Mouse (Mus musculus) bone marrow, adult 2 months (tissue): ENCODE results near the gene Efna3. TPM values are rescaled to one million over a fixed set of nuclear protein-coding genes. Genes with fewer than 3 reads are reported as not detected.

ENCODE experiments used
- H3K27ac ChIP-seq: fragments of 200-500 bp; 2 replicates; pipeline ENCODE4 v1.5.1; 2012; ENCODE audit warnings: low read depth, mild to moderate bottlenecking, control low read depth, inconsistent platforms, low read length; ENCODE audit not compliant: control insufficient read depth, poor library complexity, insufficient read depth
- H3K4me1 ChIP-seq: fragments of 200-500 bp; 2 replicates; pipeline ENCODE4 v1.6.1; 2011; ENCODE audit warnings: low read length; ENCODE audit not compliant: control insufficient read depth, insufficient read depth
- H3K4me3 ChIP-seq: fragments of 200-500 bp; replicated peaks from 2 replicates; pipeline ENCODE3; 2011; ENCODE audit warnings: mild to moderate bottlenecking, low read depth, low read length, control low read depth; ENCODE audit not compliant: control insufficient read depth
- CTCF ChIP-seq: fragments of 200-500 bp; IDR thresholded peaks from 2 replicates; pipeline ENCODE4 v1.5.1; 2011; ENCODE audit warnings: low read length, control low read depth; ENCODE audit not compliant: control insufficient read depth, insufficient read depth
- POLR2A ChIP-seq: fragments of 200-500 bp; IDR thresholded peaks from 2 replicates; pipeline ENCODE4 v1.6.1; 2011; ENCODE audit warnings: low read depth, mild to moderate bottlenecking, control low read depth, low read length, borderline replicate concordance; ENCODE audit not compliant: control insufficient read depth
- whole genome bisulfite sequencing: fragments of 180-500 bp; shearing (Covaris S2); methylation state at CpG from one replicate; pipeline ENCODE4 v1.1.7; 2018; 5-methylcytosine and 5-hydroxymethylcytosine counted together
- polyA plus RNA-seq: library from polyadenylated mRNA; stranded (reverse); fragments of >200 nt; gene quantifications from 2 replicates; pipeline ENCODE4 v1.2.4, GENCODE M21; 2011; ENCODE audit warnings: low replicate concordance; ENCODE audit not compliant: missing spikeins, insufficient read depth, insufficient read length

Gene Efna3
- polyA plus RNA-seq, 1 experiment: 2.7 TPM

DNA sequence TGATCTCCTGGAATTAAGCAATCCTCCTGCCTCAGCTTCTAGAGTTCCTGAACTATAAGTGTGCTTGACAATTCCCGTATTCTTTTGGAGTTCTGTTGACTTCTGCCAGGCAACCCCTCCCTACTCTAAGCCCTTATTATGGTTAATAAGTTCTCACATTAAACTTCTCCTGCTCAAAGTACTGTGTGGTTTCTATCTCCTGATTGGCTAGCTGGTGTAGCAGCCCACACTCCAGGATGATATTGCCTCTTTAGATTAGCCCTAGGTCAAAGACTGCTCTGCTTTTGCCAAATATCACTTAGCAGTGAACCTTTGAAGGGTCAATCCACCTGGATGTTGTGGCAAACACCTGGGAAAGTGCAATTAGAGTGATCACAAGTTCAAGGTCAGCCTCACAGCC lies 22.7 kb downstream of the Efna3 start:
- TF ChIP-seq POLR2A (no peak), CTCF (no peak)
- peaks cover 3% of the 10 kb centered on the region; the same call in 1 of the 2 replicates for H3K4me1 ChIP-seq
- WGBS: 26% methylated on average over 1 of the region's 1 CpGs
- H3K4me3 ChIP-seq: no peak overlapping the region
- no peak overlapping the region for H3K27ac ChIP-seq

- no peak overlapping the region for H3K27ac ChIP-seq
- WGBS: 4% methylated on average over 14 of the region's 14 CpGs
- TF ChIP-seq POLR2A (no peak), CTCF (no peak)
- H3K4me3 ChIP-seq: no peak overlapping the region
- peaks cover 3% of the 10 kb centered on the region; the same call in 1 of the 2 replicates for H3K4me1 ChIP-seq
Measured at GRCm38 (mm10) chr3:89299499-89299898, 23.3 kb downstream of the Efna3 start.

DNA sequence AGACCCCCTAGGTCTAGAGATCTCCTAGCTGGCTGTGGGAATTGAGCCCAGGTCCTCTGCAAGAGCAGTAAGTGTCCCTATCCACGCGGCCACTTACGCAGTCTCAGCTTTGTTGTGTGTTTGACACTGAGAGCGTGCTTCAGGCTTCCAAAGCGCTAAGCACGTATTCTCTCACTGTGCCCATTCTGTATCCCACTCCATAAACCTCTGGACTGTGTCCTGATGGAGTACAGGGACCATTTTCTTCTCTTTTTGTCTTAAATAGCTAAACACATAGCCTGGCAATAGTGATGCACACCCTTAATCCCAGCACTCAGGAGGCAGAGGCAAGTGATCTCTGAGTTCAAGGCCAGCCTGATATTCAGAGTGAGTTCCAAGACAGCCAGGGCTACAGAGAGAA lies 23.9 kb downstream of the Efna3 start:
- Histone ChIP-seq H3K4me1 (peaks cover 3% of the 10 kb centered on the region; the same call in 1 of the 2 replicates), H3K4me3 (no peak overlapping the region), H3K27ac (no peak overlapping the region)
- 88% methylated on average over 6 of the region's 6 CpGs for WGBS
- TF ChIP-seq CTCF: no peak
- no peak for TF ChIP-seq POLR2A

GRCm38 (mm10) chr3:89296761-89297396 lies 25.9 kb downstream of the Efna3 start:
- H3K4me3 ChIP-seq: no peak overlapping the region
- WGBS: 66% methylated on average over 11 of the region's 11 CpGs
- TF ChIP-seq CTCF (no peak), POLR2A (no peak)
- no peak overlapping the region for H3K27ac ChIP-seq
- peaks cover 3% of the 10 kb centered on the region; the same call in 1 of the 2 replicates for H3K4me1 ChIP-seq

DNA sequence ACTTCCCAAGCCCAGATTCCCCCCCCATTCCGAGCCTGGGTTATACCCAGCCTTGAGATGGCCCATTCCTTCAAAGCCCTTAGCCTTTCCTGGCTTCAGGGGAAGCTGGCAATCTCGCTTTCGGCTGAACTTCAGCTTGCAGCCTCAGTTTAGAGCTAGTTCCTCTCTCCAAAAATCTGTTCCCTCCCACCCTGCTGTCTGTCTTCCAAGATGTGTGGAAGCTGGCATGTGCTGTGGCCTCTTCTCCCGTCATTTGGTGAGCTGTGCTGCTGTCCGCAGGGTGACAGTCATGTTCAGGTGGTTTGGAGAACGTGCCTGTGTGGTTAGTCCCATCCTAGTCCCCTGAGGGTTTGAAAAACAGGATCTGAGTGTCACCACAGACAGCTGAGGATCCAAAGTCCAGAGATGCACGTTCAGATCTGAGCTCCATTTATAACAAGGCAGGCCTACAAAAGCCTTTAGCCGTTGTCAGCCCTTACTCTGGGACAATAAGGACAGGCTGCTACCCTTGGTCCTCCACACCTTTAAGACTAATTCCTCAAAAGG lies 27.0 kb downstream of the Efna3 start:
- WGBS: 54% methylated on average over 8 of the region's 8 CpGs
- no peak overlapping the region for H3K4me3 ChIP-seq
- H3K27ac ChIP-seq: no peak overlapping the region
- TF ChIP-seq CTCF (no peak), POLR2A (no peak)
- peaks cover 3% of the 10 kb centered on the region; the same call in 1 of the 2 replicates for H3K4me1 ChIP-seq

- WGBS: 72% methylated on average over 5 of the region's 5 CpGs
- Histone ChIP-seq H3K27ac (no peak overlapping the region), H3K4me1 (peaks cover 3% of the 10 kb centered on the region; the same call in 1 of the 2 replicates), H3K4me3 (no peak overlapping the region)
- no peak for TF ChIP-seq CTCF
- TF ChIP-seq POLR2A: no peak
Measured at GRCm38 (mm10) chr3:89294195-89294594, 28.6 kb downstream of the Efna3 start.

DNA sequence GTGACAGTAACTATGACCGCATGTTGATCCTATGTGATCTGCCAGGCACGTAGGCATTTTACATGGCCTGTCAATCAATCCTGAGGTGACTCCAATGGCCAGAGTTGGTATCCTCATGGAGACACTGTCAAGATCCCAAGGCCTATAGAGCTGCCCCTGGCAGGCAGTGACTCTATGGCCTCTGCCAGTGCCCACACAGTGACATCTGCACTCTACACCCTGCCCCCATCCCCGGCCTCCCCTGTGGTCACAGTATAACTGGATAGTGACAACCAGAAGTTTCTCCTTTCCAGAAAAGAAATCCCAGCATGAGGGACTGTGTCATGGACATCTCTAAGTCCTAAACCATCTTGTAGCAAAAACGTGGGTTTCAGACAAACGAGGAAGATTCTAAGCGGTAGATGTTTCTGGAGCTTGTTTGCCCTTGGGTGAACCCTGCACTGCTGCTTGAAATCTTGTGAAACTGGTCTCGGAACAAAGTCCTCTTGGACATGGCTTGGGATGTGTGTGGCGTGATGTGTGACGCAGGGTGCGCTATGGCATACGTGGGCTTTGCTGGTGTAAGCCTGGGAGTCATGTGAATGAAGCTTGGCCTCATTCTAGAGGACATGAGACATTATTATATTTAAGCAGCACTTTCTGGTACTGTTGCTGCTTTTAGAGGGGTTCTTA lies 29.4 kb downstream of the Efna3 start:
- H3K4me1 ChIP-seq: peaks cover 3% of the 10 kb centered on the region; the same call in 1 of the 2 replicates
- no peak overlapping the region for H3K27ac ChIP-seq
- H3K4me3 ChIP-seq: no peak overlapping the region
- 85% methylated on average over 11 of the region's 11 CpGs for WGBS
- TF ChIP-seq POLR2A: no peak
- TF ChIP-seq CTCF: no peak

DNA sequence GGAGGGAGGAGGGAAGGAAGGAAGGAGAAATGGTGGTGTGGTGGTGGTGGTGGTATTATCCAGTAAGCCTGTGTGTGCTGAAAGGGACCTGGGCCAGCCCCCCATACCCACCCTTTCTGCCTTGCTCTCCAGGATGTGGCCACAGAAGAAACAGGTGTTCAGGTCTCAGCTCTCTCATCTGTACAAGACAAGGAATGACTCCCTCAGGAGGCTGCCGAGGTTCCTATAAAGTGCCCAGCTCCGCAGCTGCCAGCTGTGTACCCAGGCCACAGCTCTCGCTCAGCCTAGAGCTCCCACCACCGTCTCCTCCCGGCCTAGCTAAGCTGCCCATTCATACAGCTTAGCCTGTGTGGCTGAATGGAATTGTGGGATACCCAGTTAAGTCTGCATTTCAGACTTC lies 30.5 kb downstream of the Efna3 start:
- peaks cover 3% of the 10 kb centered on the region; the same call in 1 of the 2 replicates for H3K4me1 ChIP-seq
- no peak overlapping the region for H3K27ac ChIP-seq
- 45% methylated on average over 5 of the region's 5 CpGs for WGBS
- no peak overlapping the region for H3K4me3 ChIP-seq
- TF ChIP-seq CTCF: no peak
- TF ChIP-seq POLR2A: no peak
